Mouse (Mus musculus) MEL (cell line): ENCODE results near the gene Ndufaf3. TPM values are rescaled to one million over a fixed set of nuclear protein-coding genes. Genes with fewer than 3 reads are reported as not detected.

Source experiments
- DNase-seq: peaks from one replicate; pipeline ENCODE4 v3.0.0; 2011; ENCODE audit warnings: low read depth, low spot score
- H3K27ac ChIP-seq: 2 replicates; pipeline ENCODE4 v1.5.1; 2012; ENCODE audit warnings: low read depth, mild to moderate bottlenecking, control low read depth, low read length, moderate library complexity; ENCODE audit not compliant: control insufficient read depth
- H3K27me3 ChIP-seq, 2 experiments: fragments of 150-350 bp in 1 of 2; sonication (generic) in 1 of 2; 2 replicates each; pipeline ENCODE4 v1.6.1; 2012; ENCODE audit warnings: low read length in 2 of 2, mild to moderate bottlenecking in 2 of 2, improper control_type of control experiment in 1 of 2, moderate library complexity in 1 of 2; ENCODE audit not compliant: insufficient read depth in 2 of 2, control insufficient read depth in 1 of 2
- H3K36me3 ChIP-seq, 2 experiments: 2 replicates each; pipeline ENCODE4 v1.6.1; 2012 to 2014; ENCODE audit warnings: low read length in 2 of 2, improper control_type of control experiment in 1 of 2, inconsistent platforms in 1 of 2, mild to moderate bottlenecking in 1 of 2; ENCODE audit not compliant: insufficient read depth in 2 of 2, control insufficient read depth in 1 of 2
- H3K4me1 ChIP-seq, 2 experiments: fragments of 150-350 bp in 1 of 2; sonication (generic) in 1 of 2; 2 replicates each; pipeline ENCODE4 v1.6.1; 2012; ENCODE audit warnings: low read length in 2 of 2, improper control_type of control experiment in 1 of 2, mild to moderate bottlenecking in 1 of 2; ENCODE audit not compliant: insufficient read depth in 2 of 2, control insufficient read depth in 1 of 2
- H3K4me3 ChIP-seq, 2 experiments: fragments of 150-350 bp in 1 of 2; sonication (generic) in 1 of 2; 2 replicates each; pipeline ENCODE4 v1.5.1; 2012; ENCODE audit warnings: low read depth in 2 of 2, low read length in 2 of 2, mild to moderate bottlenecking in 2 of 2, moderate library complexity in 2 of 2, control low read depth in 1 of 2, improper control_type of control experiment in 1 of 2; ENCODE audit not compliant: control insufficient read depth in 1 of 2, insufficient read depth in 1 of 2
- H3K79me2 ChIP-seq: 2 replicates; pipeline ENCODE4 v1.6.1; 2012; ENCODE audit warnings: mild to moderate bottlenecking, low read length, moderate library complexity; ENCODE audit not compliant: control insufficient read depth, poor library complexity, insufficient read depth
- H3K9ac ChIP-seq: 2 replicates; pipeline ENCODE4 v1.6.1; 2012; ENCODE audit warnings: low read depth, mild to moderate bottlenecking, control low read depth, low read length, moderate library complexity; ENCODE audit not compliant: control insufficient read depth, poor library complexity, severe bottlenecking
- H3K9me3 ChIP-seq: fragments of 150-350 bp; sonication (generic); replicated peaks from 2 replicates; pipeline ENCODE4 v1.6.1; 2012; ENCODE audit warnings: mild to moderate bottlenecking, low read length, improper control_type of control experiment, moderate library complexity; ENCODE audit not compliant: insufficient read depth
- BHLHE40 ChIP-seq: IDR thresholded peaks from 2 replicates; pipeline ENCODE4 v1.6.1; 2012; ENCODE audit warnings: low read depth, mild to moderate bottlenecking, inconsistent platforms, low read length, improper control_type of control experiment, borderline replicate concordance
- CHD1 ChIP-seq: IDR thresholded peaks from 2 replicates; pipeline ENCODE4 v1.6.1; 2012; ENCODE audit warnings: low read depth, mild to moderate bottlenecking, inconsistent platforms, low read length, improper control_type of control experiment
- CHD2 ChIP-seq: IDR thresholded peaks from 2 replicates; pipeline ENCODE4 v1.6.1; 2011; ENCODE audit warnings: low read length, improper control_type of control experiment
- CTCF ChIP-seq, 3 experiments: IDR thresholded peaks in 2 of 3; conservative IDR thresholded peaks in 1 of 3; 2 replicates each; pipeline ENCODE4 v1.5.1; 2011 to 2012; ENCODE audit warnings: low read length in 3 of 3, low read depth in 2 of 3, mild to moderate bottlenecking in 2 of 3, improper control_type of control experiment in 1 of 3, inconsistent platforms in 1 of 3, mixed read lengths in 1 of 3, moderate library complexity in 1 of 3; ENCODE audit not compliant: control insufficient read depth in 1 of 3, insufficient read depth in 1 of 3, poor library complexity in 1 of 3, severe bottlenecking in 1 of 3
- E2F4 ChIP-seq: IDR thresholded peaks from 2 replicates; pipeline ENCODE4 v1.6.1; 2011; ENCODE audit warnings: low read depth, low read length, improper control_type of control experiment, borderline replicate concordance
- EP300 ChIP-seq, 2 experiments: IDR thresholded peaks; 2 replicates each; pipeline ENCODE4 v1.6.1; 2011; ENCODE audit warnings: improper control_type of control experiment in 2 of 2, low read length in 2 of 2, low read depth in 1 of 2, mild to moderate bottlenecking in 1 of 2
- ETS1 ChIP-seq: IDR thresholded peaks from 2 replicates; pipeline ENCODE4 v1.6.1; 2012; ENCODE audit warnings: low read depth, mild to moderate bottlenecking, inconsistent platforms, low read length, improper control_type of control experiment, moderate library complexity
- GATA1 ChIP-seq: IDR thresholded peaks from 2 replicates; pipeline ENCODE4 v1.6.1; 2011; ENCODE audit warnings: low read depth, low read length, improper control_type of control experiment
- HCFC1 ChIP-seq: IDR thresholded peaks from 2 replicates; pipeline ENCODE4 v1.6.1; 2012; ENCODE audit warnings: low read depth, mild to moderate bottlenecking, inconsistent platforms, low read length, improper control_type of control experiment, moderate library complexity
- MAFK ChIP-seq: IDR thresholded peaks from 2 replicates; pipeline ENCODE4 v1.6.1; 2011; ENCODE audit warnings: low read depth, mild to moderate bottlenecking, low read length, improper control_type of control experiment, borderline replicate concordance
- MAX ChIP-seq: IDR thresholded peaks from 2 replicates; pipeline ENCODE4 v1.6.1; 2011; ENCODE audit warnings: low read length, improper control_type of control experiment
- MEF2A ChIP-seq: IDR thresholded peaks from 2 replicates; pipeline ENCODE4 v1.6.1; 2014; ENCODE audit warnings: low read depth, mild to moderate bottlenecking, inconsistent platforms, low read length, improper control_type of control experiment; ENCODE audit not compliant: poor library complexity, insufficient replicate concordance, severe bottlenecking; ENCODE audit errors: extremely low read depth
- MXI1 ChIP-seq: IDR thresholded peaks from 2 replicates; pipeline ENCODE4 v1.6.1; 2011; ENCODE audit warnings: mild to moderate bottlenecking, low read depth, low read length, improper control_type of control experiment
- MYB ChIP-seq: IDR thresholded peaks from 2 replicates; pipeline ENCODE4 v1.6.1; 2011; ENCODE audit warnings: mild to moderate bottlenecking, low read depth, low read length, improper control_type of control experiment
- NRF1 ChIP-seq: IDR thresholded peaks from 2 replicates; pipeline ENCODE4 v1.6.1; 2014; ENCODE audit warnings: low read depth, mild to moderate bottlenecking, inconsistent platforms, low read length, improper control_type of control experiment, moderate library complexity; ENCODE audit not compliant: poor library complexity, insufficient read depth, severe bottlenecking
- POLR2A ChIP-seq, 2 experiments: IDR thresholded peaks; 2 replicates each; pipeline ENCODE4 v1.6.1; 2011 to 2012; ENCODE audit warnings: low read length in 2 of 2, mild to moderate bottlenecking in 2 of 2, control low read depth in 1 of 2, improper control_type of control experiment in 1 of 2, low read depth in 1 of 2, moderate library complexity in 1 of 2; ENCODE audit not compliant: control insufficient read depth in 1 of 2, insufficient read depth in 1 of 2, poor library complexity in 1 of 2
- POLR2AphosphoS2 ChIP-seq: IDR thresholded peaks from 2 replicates; pipeline ENCODE4 v1.6.1; 2011; ENCODE audit warnings: low read length, improper control_type of control experiment
- POLR2AphosphoS5 ChIP-seq: IDR thresholded peaks from 2 replicates; pipeline ENCODE4 v1.6.1; 2012; ENCODE audit warnings: low read depth, borderline replicate concordance, mild to moderate bottlenecking, inconsistent platforms, low read length, moderate library complexity, mixed read lengths
- RAD21 ChIP-seq: IDR thresholded peaks from 2 replicates; pipeline ENCODE4 v1.6.1; 2011; ENCODE audit warnings: mild to moderate bottlenecking, low read depth, low read length, improper control_type of control experiment
- SIN3A ChIP-seq: IDR thresholded peaks from 2 replicates; pipeline ENCODE4 v1.6.1; 2012; ENCODE audit warnings: low read length, improper control_type of control experiment, inconsistent platforms
- TAL1 ChIP-seq: IDR thresholded peaks from 2 replicates; pipeline ENCODE4 v1.6.1; 2012; ENCODE audit warnings: mild to moderate bottlenecking, inconsistent platforms, low read length, moderate library complexity, mixed read lengths
- TCF12 ChIP-seq: IDR thresholded peaks from 2 replicates; pipeline ENCODE4 v1.6.1; 2014; ENCODE audit warnings: low read depth, mild to moderate bottlenecking, inconsistent platforms, low read length, improper control_type of control experiment, moderate library complexity
- UBTF ChIP-seq: IDR thresholded peaks from 2 replicates; pipeline ENCODE4 v1.6.1; 2012; ENCODE audit warnings: low read depth, mild to moderate bottlenecking, inconsistent platforms, low read length, improper control_type of control experiment, moderate library complexity, borderline replicate concordance; ENCODE audit not compliant: insufficient read depth
- USF1 ChIP-seq: IDR thresholded peaks from 2 replicates; pipeline ENCODE4 v1.6.1; 2014; ENCODE audit warnings: low read depth, mild to moderate bottlenecking, inconsistent platforms, low read length, improper control_type of control experiment, moderate library complexity
- ZC3H11A ChIP-seq: IDR thresholded peaks from 2 replicates; pipeline ENCODE4 v1.6.1; 2012; ENCODE audit warnings: low read depth, mild to moderate bottlenecking, inconsistent platforms, low read length, improper control_type of control experiment
- ZMIZ1 ChIP-seq: IDR thresholded peaks from 2 replicates; pipeline ENCODE4 v1.6.1; 2012; ENCODE audit warnings: low read depth, mild to moderate bottlenecking, inconsistent platforms, low read length, improper control_type of control experiment, moderate library complexity
- ZNF384 ChIP-seq: IDR thresholded peaks from 2 replicates; pipeline ENCODE4 v1.6.1; 2012; ENCODE audit warnings: low read depth, mild to moderate bottlenecking, inconsistent platforms, low read length, improper control_type of control experiment
- polyA plus RNA-seq, 2 experiments: library from polyadenylated mRNA; stranded (reverse) in 1 of 2; unstranded in 1 of 2; fragments of >175 nt in 1 of 2; fragments of >200 nt in 1 of 2; gene quantifications; 2 replicates each; pipeline versions ENCODE4 v1.2.1 to v1.2.4; 2012; ENCODE audit warnings: low replicate concordance in 2 of 2, low read depth in 1 of 2; ENCODE audit not compliant: insufficient read length in 2 of 2, insufficient read depth in 1 of 2, missing spikeins in 1 of 2
- total RNA-seq: library from RNA; depleted of rRNA; stranded (reverse); fragments of 300-350 nt; gene quantifications from 2 replicates; pipeline ENCODE4 v1.2.3, GENCODE M21; 2012

Ndufaf3 gene
- total and polyA plus RNA-seq, 3 experiments, result 38.0 to 66.8 TPM; not detected in 1

- no peak for TF ChIP-seq CHD2
- no peak for TF ChIP-seq POLR2AphosphoS2
- TF ChIP-seq HCFC1, result peak; percentile 85
- peak; percentile 93; the same call in 1 of the 2 replicates for TF ChIP-seq CHD1
- peak in 1 of 2 experiments; percentile 61; a peak in 2 of 4 replicates for TF ChIP-seq POLR2A (IDR thresholded peaks at IDR 0.05; ENCODE audit: control insufficient read depth in 1 of 2, insufficient read depth in 1 of 2, low read depth in 1 of 2, low read length in 2 of 2, poor library complexity in 1 of 2)
- TF ChIP-seq MEF2A, result no peak
- no peak for TF ChIP-seq ZC3H11A
- no peak for TF ChIP-seq BHLHE40
- no peak for TF ChIP-seq CTCF (IDR thresholded peaks at IDR 0.05 in 2 of 3, conservative IDR thresholded peaks at IDR 0.05 in 1 of 3; ENCODE audit: control insufficient read depth in 1 of 3, insufficient read depth in 1 of 3, low read depth in 2 of 3, low read length in 3 of 3, poor library complexity in 1 of 3, severe bottlenecking in 1 of 3)
- peak in 1 of 2 experiments; percentile 52; a peak in 3 of 4 replicates for TF ChIP-seq EP300 (IDR thresholded peaks at IDR 0.05; ENCODE audit: low read depth in 1 of 2, low read length in 2 of 2)
- no peak for TF ChIP-seq E2F4
- peak; percentile 89 for TF ChIP-seq ZNF384
- TF ChIP-seq SIN3A, result peak; percentile 95
- TF ChIP-seq GATA1, result peak; percentile 18; the same call in 1 of the 2 replicates
- TF ChIP-seq MAFK, result no peak; the same call in 1 of the 2 replicates
- TF ChIP-seq MYB, result 0 out of 2 replicates have a peak, but pooled peaks have one; percentile 6
- TF ChIP-seq MXI1, result peak; percentile 92
These were observed 49.3 kb downstream of the Ndufaf3 start (continued) for GRCm38 (mm10) chr9:108517931-108518332.

- peak; percentile 89 for DNase-seq
- Histone ChIP-seq H3K4me3 (peak overlapping the region; percentile 81 to 84), H3K9ac (peak overlapping the region; percentile 92), H3K4me1 (peaks cover 6 to 17% of the 10 kb centered on the region in 2 experiments), H3K27ac (peak overlapping the region; percentile 91), H3K36me3 (peaks cover 11 to 38% of the 10 kb centered on the region in 2 experiments), H3K9me3 (no peaks in the 10 kb centered on the region), H3K79me2 (peaks cover 38% of the 10 kb centered on the region), H3K27me3 (no peaks in the 10 kb centered on the region)
- no peak for TF ChIP-seq MYB
- TF ChIP-seq E2F4, result no peak
- no peak; the same call in none of the 2 replicates for TF ChIP-seq HCFC1
- no peak for TF ChIP-seq TAL1
- peak; percentile 95 for TF ChIP-seq ZNF384
- 0 out of 2 replicates have a peak, but pooled peaks have one; percentile 41 for TF ChIP-seq ETS1
- peak in 1 of 2 experiments; percentile 2; a peak in 1 of 4 replicates for TF ChIP-seq POLR2A (IDR thresholded peaks at IDR 0.05; ENCODE audit: control insufficient read depth in 1 of 2, insufficient read depth in 1 of 2, low read depth in 1 of 2, low read length in 2 of 2, poor library complexity in 1 of 2)
- TF ChIP-seq MAX, result no peak
- peak; percentile 56 for TF ChIP-seq USF1
- TF ChIP-seq POLR2AphosphoS5, result no peak
- TF ChIP-seq TCF12, result no peak
- peak; percentile 92; the same call in 1 of the 2 replicates for TF ChIP-seq CHD1
- no peak for TF ChIP-seq RAD21
- no peak for TF ChIP-seq UBTF
- TF ChIP-seq ZC3H11A, result no peak
- TF ChIP-seq NRF1, result peak; percentile 66
- TF ChIP-seq ZMIZ1, result no peak
- no peak for TF ChIP-seq BHLHE40
These were observed 49.8 kb downstream of the Ndufaf3 start for GRCm38 (mm10) chr9:108517253-108517930.
